Mouse (Mus musculus) liver, adult 2 months (tissue): ENCODE data around the gene Scamp1.

Experiments
- CTCF ChIP-seq: fragments of 200-500 bp; IDR thresholded peaks from 2 replicates; pipeline ENCODE4 v1.5.1; 2011; ENCODE audit warnings: low read depth, low read length, control low read depth
- POLR2A ChIP-seq: fragments of 200-500 bp; IDR thresholded peaks from 2 replicates; pipeline ENCODE4 v1.6.1; 2011; ENCODE audit warnings: low read length, control low read depth; ENCODE audit not compliant: insufficient read depth; ENCODE audit errors: extremely low read depth

DNA sequence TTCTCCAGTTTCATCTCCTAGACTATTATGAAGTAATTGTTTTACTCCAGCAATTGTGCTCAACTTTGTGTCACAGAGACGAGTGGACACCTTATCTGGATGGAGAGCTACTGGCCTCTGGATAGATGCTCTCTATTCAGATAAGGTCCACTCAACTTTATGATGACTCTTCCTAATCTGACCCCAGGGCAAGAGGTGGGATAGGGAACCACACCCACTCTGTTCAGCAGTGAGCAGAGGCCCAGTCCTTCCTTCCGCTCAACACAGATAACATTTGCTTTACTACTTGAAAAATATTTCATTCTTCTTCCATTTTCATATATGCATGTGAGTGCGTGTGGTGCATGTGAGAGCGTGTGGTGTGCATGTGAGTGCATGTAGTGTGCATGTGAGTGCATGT lies 14.6 kb upstream of the Scamp1 start:
- TF ChIP-seq CTCF (no peak), POLR2A (no peak)
